Mouse (Mus musculus) forebrain, embryonic 14.5 days (tissue): ENCODE measurements around the gene Acd. TPM values are rescaled to one million over a fixed set of nuclear protein-coding genes. Genes with fewer than 3 reads are reported as not detected.

Experiments used
- ATAC-seq: fragments of 200-750 bp; cut with Nextera tagmentation; 2 replicates; pipeline ENCODE4 v1.8.0; 2017; ENCODE audit warnings: mild to moderate bottlenecking, moderate library complexity
- DNase-seq: peaks from one replicate; pipeline ENCODE4 v3.0.0-alpha.2; 2015; ENCODE audit warnings: low spot score
- H3K27ac ChIP-seq: fragments of 300-500 bp; sonication (generic); 2 replicates; pipeline ENCODE4 v1.5.1; 2014; ENCODE audit warnings: low read depth, mild to moderate bottlenecking, control low read depth, low read length, moderate library complexity
- H3K27me3 ChIP-seq: fragments of 300-500 bp; sonication (generic); replicated peaks from 2 replicates; pipeline ENCODE4 v1.6.1; 2014; ENCODE audit warnings: low read length, control low read depth, mixed read lengths; ENCODE audit not compliant: control insufficient read depth, insufficient read depth
- H3K36me3 ChIP-seq: fragments of 300-500 bp; sonication (generic); 2 replicates; pipeline ENCODE4 v1.6.1; 2014; ENCODE audit warnings: low read length, control low read depth; ENCODE audit not compliant: control insufficient read depth, insufficient read depth
- H3K4me1 ChIP-seq: fragments of 300-500 bp; sonication (generic); 2 replicates; pipeline ENCODE4 v1.6.1; 2014; ENCODE audit warnings: antibody characterized with exemption, low read length, control low read depth; ENCODE audit not compliant: control insufficient read depth, insufficient read depth
- H3K4me2 ChIP-seq: fragments of 300-500 bp; sonication (generic); 2 replicates; pipeline ENCODE4 v1.6.1; 2014; ENCODE audit warnings: mild to moderate bottlenecking, control low read depth, low read length
- H3K4me3 ChIP-seq: fragments of 300-500 bp; sonication (generic); 2 replicates; pipeline ENCODE4 v1.5.1; 2014; ENCODE audit warnings: low read depth, low read length, control low read depth
- H3K9ac ChIP-seq: fragments of 300-500 bp; sonication (generic); 2 replicates; pipeline ENCODE4 v1.6.1; 2014; ENCODE audit warnings: mild to moderate bottlenecking, low read length, control low read depth, moderate library complexity
- H3K9me3 ChIP-seq: fragments of 300-500 bp; sonication (generic); replicated peaks from 2 replicates; pipeline ENCODE4 v1.6.1; 2016; ENCODE audit warnings: low read length, control low read depth, mixed read lengths; ENCODE audit not compliant: control insufficient read depth
- WGBS: fragments of 180-500 bp; shearing (Covaris S2); extraction: QIAGEN DNeasy Blood & Tissue Kit; methylation state at CpG from one replicate; pipeline ENCODE4 v1.1.7; 2014; 5-methylcytosine and 5-hydroxymethylcytosine counted together
- polyA plus RNA-seq: library from polyadenylated mRNA; unstranded; fragments of >200 nt; fragmentation: Nextera tagmentation; extraction: Ambion mirVana; gene quantifications from 2 replicates; pipeline ENCODE4 v1.2.1, GENCODE M21; 2014

The Acd gene
- 79.7 and 89.5 TPM in 2 replicates for polyA plus RNA-seq

GRCm38 (mm10) chr8:105700966-105701824 is at the start of gene Acd, which contains the start of gene Pard6a:
Acd (minus strand) TSS chr8:105701102.
Pard6a (plus strand) TSS chr8:105701148.
- WGBS: under 1% methylated on average over 60 of the region's 60 CpGs
- Histone ChIP-seq H3K4me3 (peak within 1 kb of the TSS; percentile 65), H3K4me1 (peaks cover 13% of the 10 kb centered on the region), H3K27ac (peak within 1 kb of the TSS; percentile 89), H3K27me3 (no peaks in the 10 kb centered on the region), H3K4me2 (peak within 1 kb of the TSS; percentile 97), H3K36me3 (peaks cover 50% of the 10 kb centered on the region), H3K9ac (peak within 1 kb of the TSS; percentile 76), H3K9me3 (no peaks in the 10 kb centered on the region)
- peak; percentile 97 for DNase-seq
- ATAC-seq: peak; percentile 83

GRCm38 (mm10) chr8:105750606-105751005 is 49.7 kb upstream of the Acd start:
- peak overlapping the region; percentile 30 for H3K4me2 ChIP-seq
- peak overlapping the region; percentile 39; the same call in 1 of the 2 replicates for H3K27ac ChIP-seq
- H3K4me3 ChIP-seq: no peak overlapping the region
- H3K4me1 ChIP-seq: peaks cover 10% of the 10 kb centered on the region
- peak overlapping the region; percentile 37 for H3K9ac ChIP-seq
- no peaks in the 10 kb centered on the region for H3K27me3 ChIP-seq
- peak; percentile 82 for DNase-seq
- H3K9me3 ChIP-seq: no peaks in the 10 kb centered on the region
- 0 out of 2 replicates have a peak, but pooled peaks cover 6% of the 10 kb centered on the region for H3K36me3 ChIP-seq
- peak; percentile 78 for ATAC-seq
- 11% methylated on average over 11 of the region's 11 CpGs for WGBS

DNA sequence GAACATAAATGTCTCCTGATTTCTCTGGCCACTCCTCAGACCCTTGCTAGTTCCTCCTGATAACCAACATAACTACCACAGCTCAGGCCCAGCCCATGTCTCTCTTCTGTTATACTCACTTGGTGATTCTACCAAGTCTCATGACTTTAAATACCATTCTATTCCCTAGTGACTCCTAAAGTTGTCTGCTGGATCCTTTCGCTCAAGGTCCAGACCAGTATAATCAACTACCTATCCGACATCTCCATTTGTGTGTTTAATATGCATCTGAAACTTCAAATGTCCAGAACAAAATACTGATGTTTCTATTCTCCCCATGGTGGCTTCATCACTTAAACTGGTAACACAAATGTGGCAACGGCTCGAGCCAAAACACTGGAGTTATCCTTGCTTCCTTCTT is 42.4 kb upstream of the Acd start:
- Histone ChIP-seq H3K36me3 (0 out of 2 replicates have a peak, but pooled peaks cover 3% of the 10 kb centered on the region), H3K27me3 (no peaks in the 10 kb centered on the region), H3K4me2 (no peak overlapping the region), H3K27ac (no peak overlapping the region), H3K4me1 (no peaks in the 10 kb centered on the region), H3K9me3 (no peaks in the 10 kb centered on the region), H3K4me3 (no peak overlapping the region), H3K9ac (no peak overlapping the region)
- ATAC-seq (no peak), DNase-seq (no peak)
- 91% methylated on average over 4 of the region's 4 CpGs for WGBS

- DNase-seq: no peak
- 91% methylated on average over 5 of the region's 5 CpGs for WGBS
Observed at GRCm38 (mm10) chr8:105739216-105739615, 38.3 kb upstream of the Acd start.

DNA sequence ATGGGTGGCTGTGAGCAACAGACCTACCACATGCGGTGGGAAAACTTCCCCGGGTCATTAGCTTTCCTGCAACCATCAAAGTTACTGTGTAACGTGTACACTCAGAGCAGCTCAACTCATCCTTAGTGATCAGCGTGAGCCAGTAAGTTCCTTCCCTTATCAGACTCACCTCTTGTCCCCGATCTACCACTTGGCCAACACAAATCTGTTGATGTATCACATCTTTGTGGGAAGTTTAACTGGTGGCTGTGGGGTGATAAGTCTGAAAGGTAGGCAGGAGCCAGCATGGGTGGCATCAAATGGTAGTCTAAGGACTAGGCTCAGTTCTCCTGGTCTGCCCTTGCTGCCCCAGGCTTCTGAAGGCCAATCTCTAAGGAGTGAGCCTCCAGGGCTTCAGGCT is 31.3 kb upstream of the Acd start:
- peaks cover 16% of the 10 kb centered on the region for H3K36me3 ChIP-seq
- H3K4me1 ChIP-seq: no peaks in the 10 kb centered on the region
- H3K27ac ChIP-seq: no peak overlapping the region
- no peak overlapping the region for H3K4me2 ChIP-seq
- no peaks in the 10 kb centered on the region for H3K27me3 ChIP-seq
- DNase-seq (no peak), ATAC-seq (no peak)
- no peak overlapping the region for H3K9ac ChIP-seq
- WGBS: 94% methylated on average over 5 of the region's 5 CpGs
- no peaks in the 10 kb centered on the region for H3K9me3 ChIP-seq
- no peak overlapping the region for H3K4me3 ChIP-seq

More at GRCm38 (mm10) chr8:105739216-105739615, 38.3 kb upstream of the Acd start:
- Histone ChIP-seq H3K27ac (no peak overlapping the region), H3K4me1 (no peaks in the 10 kb centered on the region), H3K9me3 (no peaks in the 10 kb centered on the region), H3K4me2 (no peak overlapping the region), H3K9ac (no peak overlapping the region), H3K36me3 (no peaks in the 10 kb centered on the region), H3K27me3 (no peaks in the 10 kb centered on the region), H3K4me3 (no peak overlapping the region)
- no peak for ATAC-seq

GRCm38 (mm10) chr8:105727397-105728124 is 26.7 kb upstream of the Acd start:
- no peak overlapping the region for H3K4me2 ChIP-seq
- DNase-seq (no peak), ATAC-seq (no peak)
- no peak overlapping the region for H3K27ac ChIP-seq
- no peak overlapping the region for H3K9ac ChIP-seq
- no peak overlapping the region for H3K4me3 ChIP-seq
- no peaks in the 10 kb centered on the region for H3K4me1 ChIP-seq
- H3K27me3 ChIP-seq: no peaks in the 10 kb centered on the region
- H3K9me3 ChIP-seq: no peaks in the 10 kb centered on the region
- H3K36me3 ChIP-seq: peaks cover 47% of the 10 kb centered on the region
- WGBS: 94% methylated on average over 18 of the region's 18 CpGs

DNA sequence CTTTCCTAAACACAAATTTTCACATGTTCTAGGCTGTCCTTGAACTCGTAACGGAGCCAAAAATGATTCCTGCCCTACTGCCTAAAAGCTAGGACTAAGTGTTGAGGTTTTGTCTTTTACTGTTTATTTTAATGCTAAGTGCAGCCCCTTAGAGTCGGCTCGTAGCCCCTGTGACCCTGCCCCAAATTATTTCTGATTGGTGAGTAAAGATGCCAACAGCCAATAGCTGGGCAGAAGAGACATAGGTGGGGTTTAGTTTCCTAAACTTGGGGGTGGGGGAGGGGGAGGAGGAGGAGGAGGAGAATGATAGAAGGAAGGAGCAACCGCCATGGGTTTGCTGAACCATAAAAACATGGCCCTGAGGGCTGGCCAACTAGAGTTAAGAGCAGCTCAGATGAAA is 24.8 kb upstream of the Acd start:
- H3K4me3 ChIP-seq: no peak overlapping the region
- H3K4me1 ChIP-seq: no peaks in the 10 kb centered on the region
- ATAC-seq (no peak), DNase-seq (no peak)
- peaks cover 53% of the 10 kb centered on the region for H3K36me3 ChIP-seq
- H3K4me2 ChIP-seq: no peak overlapping the region
- WGBS: 86% methylated on average over 5 of the region's 5 CpGs
- no peak overlapping the region for H3K27ac ChIP-seq
- no peaks in the 10 kb centered on the region for H3K27me3 ChIP-seq
- H3K9me3 ChIP-seq: no peaks in the 10 kb centered on the region
- no peak overlapping the region for H3K9ac ChIP-seq

DNA sequence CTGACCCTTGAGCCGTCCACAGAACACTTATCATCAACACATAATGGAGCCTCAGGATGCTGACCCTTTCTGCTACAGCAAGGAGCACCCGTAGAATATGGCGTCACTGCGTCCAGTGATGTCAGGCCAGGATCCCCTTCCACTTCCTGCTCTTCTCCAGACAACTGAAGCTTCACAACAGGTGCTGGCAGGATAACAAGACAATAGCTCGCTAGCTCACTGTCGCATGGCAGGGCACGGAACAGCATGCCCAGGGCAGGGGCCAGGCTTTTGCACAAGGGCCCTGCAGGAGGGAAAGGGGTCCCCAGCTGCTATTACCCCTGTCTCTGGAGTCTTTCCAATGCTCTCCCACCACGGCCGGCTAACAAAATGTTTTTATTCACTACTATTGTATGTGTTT is 22.0 kb upstream of the Acd start:
- 90% methylated on average over 9 of the region's 9 CpGs for WGBS

More for the DNA sequence above, 22.0 kb upstream of the Acd start:
- Histone ChIP-seq H3K4me1 (no peaks in the 10 kb centered on the region), H3K27me3 (no peaks in the 10 kb centered on the region), H3K4me3 (no peak overlapping the region), H3K9me3 (no peaks in the 10 kb centered on the region), H3K27ac (no peak overlapping the region), H3K9ac (no peak overlapping the region), H3K36me3 (peaks cover 47% of the 10 kb centered on the region), H3K4me2 (no peak overlapping the region)
- DNase-seq: no peak
- no peak for ATAC-seq
